Mouse (Mus musculus): Measurements from ENCODE around the gene Cog4.
"Not testable (repeated sequence)": the region's sequence is repeated elsewhere in the genome, so short reads cannot be mapped to it uniquely, and the experiment has no call there.

Cog4 gene

DNA sequence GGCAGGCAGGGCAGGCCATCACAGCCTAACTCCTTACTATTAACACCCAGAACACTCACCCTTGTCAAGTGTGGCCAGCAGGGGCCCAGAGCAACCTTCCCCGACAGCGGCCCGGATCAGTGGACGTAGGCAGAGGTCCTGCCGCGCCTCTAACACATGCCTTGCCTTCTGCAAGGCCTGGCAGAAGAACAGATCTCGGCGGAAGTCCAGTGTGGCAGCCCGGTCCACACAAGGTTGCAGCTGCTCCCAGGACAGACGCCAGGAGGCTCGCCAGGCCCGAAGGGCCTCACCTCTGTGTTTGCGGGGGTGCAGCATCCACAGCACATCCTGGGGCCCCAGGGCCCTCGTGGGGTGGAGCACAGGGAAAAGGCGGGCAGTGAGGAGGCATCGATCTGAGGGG, 42.5 kb downstream of the Cog4 start:
- no peak for DNase-seq (ENCODE audit: extremely low read depth, low read depth)

- no peak for DNase-seq (ENCODE audit: extremely low read depth, low read depth)
These were observed 43.6 kb downstream of the Cog4 start for GRCm38 (mm10) chr8:110889904-110890470.

- DNase-seq (ENCODE audit: extremely low read depth, low read depth): no peak
These were observed 45.6 kb downstream of the Cog4 start for GRCm38 (mm10) chr8:110892040-110892439.

DNA sequence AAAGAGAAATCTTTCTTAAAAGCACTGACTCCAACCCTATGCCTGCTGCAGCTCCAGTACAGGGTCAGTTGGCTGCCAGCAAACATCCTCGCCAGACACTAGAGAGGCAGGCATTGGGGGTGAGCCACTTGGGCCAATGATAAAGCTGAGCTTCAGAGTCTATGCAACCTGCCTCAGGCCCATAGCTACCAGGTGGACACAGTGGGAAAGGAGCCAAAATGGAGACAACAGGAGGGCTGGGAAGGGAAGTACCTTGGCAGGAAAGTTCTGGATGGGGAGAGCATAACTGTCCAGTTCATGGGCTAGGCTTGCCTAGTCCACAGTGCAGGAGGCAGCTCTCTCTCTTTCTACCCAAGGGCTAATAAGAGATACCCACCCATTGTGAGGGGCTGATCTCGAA, 46.5 kb downstream of the Cog4 start:
- DNase-seq (ENCODE audit: extremely low read depth, low read depth): no peak

DNA sequence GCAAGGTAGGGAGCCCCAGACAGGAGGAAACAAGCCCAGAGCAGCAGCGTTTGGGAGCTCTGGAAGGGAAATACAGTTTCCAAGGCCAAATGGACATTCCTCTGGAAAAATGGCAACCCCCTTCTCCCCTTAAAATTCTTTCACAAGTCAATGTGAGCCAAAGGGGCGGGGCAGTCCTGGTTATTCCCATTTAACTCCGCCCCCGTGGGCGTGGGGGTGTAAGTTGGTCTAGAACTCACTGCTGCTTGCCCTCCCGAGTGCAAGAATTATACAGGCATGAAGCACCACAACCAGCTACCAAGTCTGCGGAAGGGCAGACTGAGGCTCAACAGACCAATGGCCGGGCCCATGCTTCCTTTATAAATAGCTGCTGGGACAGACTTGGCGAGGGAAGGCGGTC, 48.5 kb downstream of the Cog4 start:
- no peak for DNase-seq (ENCODE audit: extremely low read depth, low read depth)

DNA sequence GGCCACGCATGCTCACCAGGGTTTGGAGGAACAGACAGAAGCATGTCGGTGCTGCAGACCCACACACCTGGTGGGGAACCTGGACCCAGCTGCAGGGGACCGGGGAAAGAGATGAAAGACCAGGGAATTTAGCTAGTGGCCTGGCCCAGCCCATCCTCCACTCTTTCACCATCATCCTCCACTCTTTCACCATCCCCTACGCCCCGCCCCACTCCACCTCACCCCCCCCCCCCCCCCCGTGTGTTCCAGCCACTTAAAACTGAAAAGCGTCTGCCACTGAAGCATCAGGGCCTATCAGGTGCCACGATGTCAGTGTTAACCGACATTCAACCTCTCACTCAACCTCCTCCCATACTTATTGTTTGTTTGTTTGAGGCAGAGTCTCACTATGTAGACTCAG, 48.9 kb downstream of the Cog4 start:
- DNase-seq (ENCODE audit: extremely low read depth, low read depth): no peak

DNA sequence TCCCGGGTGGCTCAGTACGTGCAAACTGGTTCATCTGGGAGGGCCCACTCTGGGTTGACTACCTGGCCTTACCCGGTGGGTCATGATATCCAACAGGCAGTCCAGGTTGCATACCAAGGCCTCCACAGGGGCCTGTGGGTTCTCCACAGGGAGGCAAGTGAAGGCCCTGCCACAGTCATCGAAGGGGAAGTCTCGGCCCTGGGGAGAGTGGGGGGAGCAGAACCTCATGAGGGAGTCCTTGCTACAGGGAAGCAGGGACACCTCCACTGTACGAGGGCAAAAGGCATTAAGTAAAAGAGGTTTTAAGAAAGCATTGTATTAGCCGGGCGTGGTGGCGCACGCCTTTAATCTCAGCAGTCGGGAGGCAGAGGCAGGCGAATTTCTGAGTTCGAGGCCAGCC, 49.4 kb downstream of the Cog4 start:
- no peak for DNase-seq (ENCODE audit: extremely low read depth, low read depth)

DNA sequence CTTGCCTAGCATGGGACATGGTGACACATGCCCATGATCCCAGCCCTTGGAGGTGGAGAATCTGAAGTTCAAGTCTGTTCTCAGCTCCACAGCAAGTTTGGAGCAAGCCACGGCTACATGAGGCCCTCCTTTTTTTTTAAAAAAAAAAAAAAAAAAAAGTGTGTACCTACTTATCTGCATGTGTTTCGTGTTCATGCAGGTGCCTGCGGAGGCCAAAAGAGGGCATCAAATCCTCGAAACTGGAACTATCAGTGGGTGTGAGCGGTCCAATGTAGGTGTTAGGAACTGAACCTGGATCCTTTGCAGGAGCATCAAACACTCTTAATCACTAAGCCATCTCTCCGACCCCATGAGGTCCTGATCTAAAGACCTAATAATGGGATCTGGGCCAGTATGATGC, 51.1 kb downstream of the Cog4 start:
- no peak for DNase-seq (ENCODE audit: extremely low read depth, low read depth)

GRCm38 (mm10) chr8:110901056-110901455, 54.7 kb downstream of the Cog4 start:
- no peak for DNase-seq (ENCODE audit: extremely low read depth, low read depth)

GRCm38 (mm10) chr8:110901839-110902578, 55.6 kb downstream of the Cog4 start, which contains the start of gene Fuk:
Gene Fuk, minus strand, starts transcription at chr8:110902488.
- no peak for DNase-seq (ENCODE audit: extremely low read depth, low read depth)

- DNase-seq (ENCODE audit: extremely low read depth, low read depth): no peak
These were observed 56.2 kb downstream of the Cog4 start for GRCm38 (mm10) chr8:110902579-110902965.

GRCm38 (mm10) chr8:110905404-110905803, 59.0 kb downstream of the Cog4 start:
- DNase-seq (ENCODE audit: extremely low read depth, low read depth): no peak

DNA sequence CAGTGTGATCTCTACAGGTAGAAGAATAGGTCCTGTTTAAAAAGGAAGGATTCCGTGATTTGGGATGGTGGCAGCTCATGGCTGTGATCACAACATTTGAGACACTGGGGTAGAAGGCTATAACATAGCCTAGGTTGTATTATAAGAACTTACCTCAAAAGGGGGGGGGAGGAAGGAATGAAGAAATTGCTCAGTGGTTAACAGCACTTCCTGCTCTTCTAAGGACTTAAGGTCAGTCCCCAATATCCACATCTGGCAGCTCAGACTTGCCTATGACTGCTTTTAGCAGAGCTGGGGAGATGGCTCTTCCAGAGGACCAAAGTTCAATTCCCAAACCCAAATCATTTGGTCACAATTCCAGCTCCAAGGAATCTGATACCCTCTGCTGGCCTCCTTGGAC, 60.3 kb downstream of the Cog4 start:
- DNase-seq (ENCODE audit: extremely low read depth, low read depth): no peak

- DNase-seq (ENCODE audit: extremely low read depth, low read depth): not testable (repeated sequence)
These were observed 63.5 kb downstream of the Cog4 start for GRCm38 (mm10) chr8:110909850-110910249.

- peak; percentile 95 for DNase-seq (ENCODE audit: extremely low read depth, low read depth)
These were observed 65.5 kb downstream of the Cog4 start for GRCm38 (mm10) chr8:110911576-110912570.

DNA sequence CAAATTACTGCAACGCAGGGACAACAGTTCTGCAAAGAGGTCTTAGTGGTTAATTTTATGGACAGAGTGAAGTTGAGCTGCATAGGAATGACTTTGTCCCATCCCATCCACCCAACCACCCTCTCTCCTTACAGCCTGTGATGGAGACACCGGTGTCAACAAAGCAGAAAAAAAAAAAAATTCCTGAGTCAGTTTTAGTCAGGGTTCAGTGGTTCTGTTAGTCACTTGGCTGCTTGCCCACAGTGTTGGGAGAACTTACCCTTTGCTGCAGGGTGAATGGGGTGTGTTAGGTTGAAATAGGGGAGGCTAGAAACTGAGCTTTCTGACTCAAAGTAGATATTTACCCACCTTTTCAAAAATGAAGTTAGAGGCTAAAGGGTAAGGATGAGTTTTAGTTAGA, 71.0 kb downstream of the Cog4 start:
- peak; percentile 73 for DNase-seq (ENCODE audit: extremely low read depth, low read depth)

DNA sequence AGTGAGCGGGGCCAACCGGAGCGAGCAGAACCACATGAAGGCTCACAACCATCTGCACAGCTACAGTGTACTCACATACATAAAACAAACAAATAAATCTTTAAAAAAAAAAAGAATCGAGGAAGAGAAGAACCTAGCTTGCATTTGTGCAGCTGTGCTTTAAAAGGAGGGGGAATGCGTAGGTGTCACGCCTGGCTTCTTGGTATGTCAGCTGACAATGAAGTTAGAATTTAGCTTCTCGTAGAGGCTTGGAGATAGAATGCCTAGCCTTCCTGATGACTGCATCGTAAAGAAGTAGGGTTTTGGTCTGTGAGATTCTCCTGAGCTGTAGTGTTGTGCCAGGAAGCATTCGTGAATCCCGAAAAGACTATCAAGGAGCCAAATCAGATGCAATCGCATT, 71.6 kb downstream of the Cog4 start:
- no peak for DNase-seq (ENCODE audit: extremely low read depth, low read depth)

DNA sequence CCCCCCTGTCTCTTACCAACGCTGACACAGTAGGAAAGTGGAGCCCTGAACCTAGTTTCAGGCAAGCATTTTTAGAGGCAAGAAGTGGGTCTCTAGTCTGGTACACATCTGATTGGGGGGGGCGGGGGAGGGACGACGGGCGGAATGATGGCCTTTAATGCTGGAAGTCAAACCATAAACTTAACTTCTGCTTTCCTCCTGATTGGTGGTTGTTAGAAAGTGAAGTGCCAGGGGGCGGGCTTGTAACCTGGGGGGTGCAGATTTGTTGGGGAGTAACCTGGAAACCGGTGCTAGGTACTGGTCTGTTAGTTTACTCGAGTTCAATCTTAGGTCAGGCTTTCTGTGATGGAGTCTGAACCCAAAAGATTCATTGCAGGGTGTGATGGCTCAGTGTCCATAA, 72.1 kb downstream of the Cog4 start:
- no peak for DNase-seq (ENCODE audit: extremely low read depth, low read depth)

DNA sequence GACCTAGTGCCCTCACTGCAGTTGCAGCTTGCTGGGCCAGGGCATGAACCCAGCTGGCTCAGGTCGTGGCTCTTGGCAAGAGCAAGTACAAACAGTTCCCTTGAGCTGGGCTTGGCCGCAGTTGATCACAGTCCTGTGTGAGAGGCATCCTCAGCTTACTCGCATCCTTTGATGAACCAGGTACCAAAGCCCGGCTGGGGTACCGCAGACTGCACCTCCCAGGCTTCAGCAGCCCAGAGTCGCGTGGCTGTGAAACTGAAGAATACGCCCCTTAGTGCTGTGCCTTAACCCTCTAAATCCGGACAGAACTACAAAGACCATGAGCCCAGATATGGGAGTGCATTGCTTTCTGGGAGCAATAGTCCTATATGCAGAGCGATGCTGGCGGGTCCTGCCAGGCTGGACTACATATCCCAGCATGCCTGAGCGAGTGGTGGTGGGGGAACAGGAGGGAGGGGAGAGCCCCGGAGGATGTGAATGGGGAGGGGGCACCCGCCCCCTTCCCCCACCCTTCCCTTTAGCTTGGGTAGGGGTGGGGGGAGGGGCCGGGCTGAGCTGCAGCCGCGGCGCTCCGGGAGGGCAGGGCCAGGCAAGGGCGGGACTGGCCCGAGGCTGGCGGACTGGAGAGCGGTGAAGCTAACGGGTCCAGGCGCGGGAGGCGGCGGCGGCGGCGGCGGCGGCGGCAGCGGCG, 73.1 kb downstream of the Cog4 start, which contains the start of gene St3gal2:
Gene St3gal2 (plus strand): TSS at position 582 of the 691 bp plus-strand sequence.
- DNase-seq (ENCODE audit: extremely low read depth, low read depth): peak; percentile 95

GRCm38 (mm10) chr8:110920032-110920772, 73.8 kb downstream of the Cog4 start:
- DNase-seq (ENCODE audit: extremely low read depth, low read depth): no peak
